8 mouse cellular contexts compared by ENCODE assay signal in genomic region chr3:27283071-27283713, GRCm38 (mm10). TPM values are rescaled to one million over a fixed set of nuclear protein-coding genes. Genes with fewer than 3 reads are reported as not detected.
DNase-seq lines count a peak whose midpoint lies in the region; ATAC-seq and TF ChIP-seq lines count a peak whose summit lies in the region.

No protein-coding gene starts in this region.

- no peak for TF ChIP-seq EP300 in stomach, postnatal 0 days (optimal IDR thresholded peaks at IDR 0.05)

- H3K36me3 ChIP-seq in stomach, postnatal 0 days (ENCODE audit: control insufficient read depth, insufficient read depth, low read length), result no peaks in the 10 kb centered on the region

- WGBS in stomach, postnatal 0 days, result 5% methylated on average over 27 of the region's 27 CpGs

- intact Hi-C loops in heart, postnatal 25 days (cut with DNase I), result no loop called here

- TF ChIP-seq CTCF in stomach, postnatal 0 days (IDR thresholded peaks at IDR 0.05; ENCODE audit: low read depth), result no peak

- no peak overlapping the region; the same call in 1 of the 2 replicates for H3K27ac ChIP-seq in stomach, postnatal 0 days (replicated peaks)

- H3K27me3 ChIP-seq in stomach, postnatal 0 days (ENCODE audit: control insufficient read depth, insufficient read depth, low read length), result no peaks in the 10 kb centered on the region

- DNase-seq in heart, adult 18-20 months, result peak; percentile 38 to 46
- no peak for DNase-seq in heart, postnatal 25 days (ENCODE audit: low spot score)
- peak; percentile 43 to 53 for DNase-seq in adrenal gland, postnatal 36 days
- peak; percentile 86 for DNase-seq in kidney, adult 9 months
- peak; percentile 11 for DNase-seq in lung, postnatal 14 days
- DNase-seq in stomach, postnatal 0 days (ENCODE audit: low spot score), result peak; percentile 84
- no peak for DNase-seq in thymus, postnatal 25 days

- peak; percentile 28 for ATAC-seq in granulocyte monocyte progenitor cell, adult 5-6 weeks (replicated peaks; ENCODE audit: poor library complexity, severe bottlenecking)
- ATAC-seq in stomach, postnatal 0 days (ENCODE audit: low FRiP score, low TSS enrichment), result peak; percentile 77

- H3K4me2 ChIP-seq in stomach, postnatal 0 days (replicated peaks; ENCODE audit: low read depth), result peak overlapping the region; percentile 40

- 0 out of 2 replicates have a peak overlapping the region, but pooled peaks have one; percentile 31 for H3K9ac ChIP-seq in stomach, postnatal 0 days (ENCODE audit: low read length)

- H3K4me3 ChIP-seq in stomach, postnatal 0 days (ENCODE audit: low read depth, low read length), result peak overlapping the region; percentile 4

- no peaks in the 10 kb centered on the region for H3K4me1 ChIP-seq in stomach, postnatal 0 days (replicated peaks; ENCODE audit: control insufficient read depth, insufficient read depth)

- no peaks in the 10 kb centered on the region for H3K9me3 ChIP-seq in stomach, postnatal 0 days (ENCODE audit: control insufficient read depth, low read length)

RNA-seq across cellular contexts. Expression of gene Tnfsf10, which starts 33.6 kb away (rescaled TPM):
- total RNA-seq in heart, adult 18-20 months (2021), result 10 to 100 TPM in 1 of 2 experiments, 1 to 10 TPM in 1; 6.3 to 10.0 TPM
- 10 to 100 TPM in 1 of 2 experiments, 1 to 10 TPM in 1; 9.7 to 12.7 TPM for total RNA-seq in heart, postnatal 25 days (2021)
- total RNA-seq in adrenal gland, postnatal 36 days (2021), result 10 to 100 TPM in 1 of 2 experiments, 1 to 10 TPM in 1; 8.3 to 11.6 TPM
- 5.0 and 6.3 TPM in 2 replicates for total RNA-seq in granulocyte monocyte progenitor cell, adult 5-6 weeks (2014; fragmentation: Nextera tagmentation)
- 4.3 and 8.8 TPM in 2 replicates for total RNA-seq in granulocyte monocyte progenitor cell, adult 5-6 weeks (2017)
- polyA plus RNA-seq in stomach, postnatal 0 days (2015; fragmentation: Nextera tagmentation; extraction: Ambion mirVana), result 0.30 and 0.39 TPM in 2 replicates

Comparison
In these comparisons a context has a peak if more than half of its experiments do, and no peak if none do; other contexts are left out.
1. DNase-seq: peak in heart, adult 18-20 months (2 of 2), adrenal gland, postnatal 36 days (2 of 2), kidney, adult 9 months (single experiment), lung, postnatal 14 days (single experiment) and stomach, postnatal 0 days (single experiment); none in heart, postnatal 25 days (single experiment) and thymus, postnatal 25 days (single experiment).